Mouse (Mus musculus) hindbrain, embryonic 16.5 days (tissue): Measurements from ENCODE around the gene Siglec1. TPM values are rescaled to one million over a fixed set of nuclear protein-coding genes. Genes with fewer than 3 reads are reported as not detected.
"Not testable (repeated sequence)": the region's sequence is repeated elsewhere in the genome, so short reads cannot be mapped to it uniquely, and the experiment has no call there.

Source experiments
- ATAC-seq: fragments of 200-750 bp; cut with Nextera tagmentation; 2 replicates; pipeline ENCODE4 v1.8.0; 2017; ENCODE audit warnings: moderate TSS enrichment, moderate library complexity
- H3K27ac ChIP-seq: fragments of 300-500 bp; sonication (generic); 2 replicates; pipeline ENCODE4 v1.5.1; 2014; ENCODE audit warnings: low read depth, mild to moderate bottlenecking, control low read depth, low read length, moderate library complexity
- H3K27me3 ChIP-seq: fragments of 300-500 bp; sonication (generic); replicated peaks from 2 replicates; pipeline ENCODE4 v1.6.1; 2014; ENCODE audit warnings: low read length; ENCODE audit not compliant: control insufficient read depth, insufficient read depth
- H3K36me3 ChIP-seq: fragments of 300-500 bp; sonication (generic); 2 replicates; pipeline ENCODE4 v1.6.1; 2014; ENCODE audit warnings: mild to moderate bottlenecking, low read length, moderate library complexity, mixed read lengths; ENCODE audit not compliant: control insufficient read depth, insufficient read depth
- H3K4me1 ChIP-seq: fragments of 300-500 bp; sonication (generic); 2 replicates; pipeline ENCODE4 v1.6.1; 2014; ENCODE audit warnings: low read depth, low read length; ENCODE audit not compliant: control insufficient read depth, insufficient read depth
- H3K4me2 ChIP-seq: fragments of 300-500 bp; sonication (generic); 2 replicates; pipeline ENCODE4 v1.6.1; 2014; ENCODE audit warnings: mild to moderate bottlenecking, low read length, control low read depth, moderate library complexity
- H3K4me3 ChIP-seq: fragments of 300-500 bp; sonication (generic); 2 replicates; pipeline ENCODE4 v1.5.1; 2014; ENCODE audit warnings: mild to moderate bottlenecking, low read length, control low read depth, moderate library complexity
- H3K9ac ChIP-seq: fragments of 300-500 bp; sonication (generic); 2 replicates; pipeline ENCODE4 v1.6.1; 2014; ENCODE audit warnings: low read depth, mild to moderate bottlenecking, control low read depth, low read length, moderate library complexity
- H3K9me3 ChIP-seq: fragments of 300-500 bp; sonication (generic); 2 replicates; pipeline ENCODE4 v1.6.1; 2014; ENCODE audit warnings: mild to moderate bottlenecking, low read length, moderate library complexity; ENCODE audit not compliant: control insufficient read depth
- WGBS: fragments of 180-500 bp; shearing (Covaris S2); extraction: QIAGEN DNeasy Blood & Tissue Kit; methylation state at CpG from one replicate; pipeline ENCODE4 v1.1.7; 2014; 5-methylcytosine and 5-hydroxymethylcytosine counted together
- microRNA-seq: library from miRNA; unstranded; fragments of <30 nt; microRNA quantifications from one replicate; pipeline ENCODE4, GENCODE M21; 2017
- polyA plus RNA-seq: library from polyadenylated mRNA; unstranded; fragments of >200 nt; fragmentation: Nextera tagmentation; extraction: Ambion mirVana; gene quantifications from 2 replicates; pipeline ENCODE4 v1.2.1, GENCODE M21; 2015

Siglec1 gene
- polyA plus RNA-seq, 1 experiment from 2014 or later: 0.15 TPM

DNA sequence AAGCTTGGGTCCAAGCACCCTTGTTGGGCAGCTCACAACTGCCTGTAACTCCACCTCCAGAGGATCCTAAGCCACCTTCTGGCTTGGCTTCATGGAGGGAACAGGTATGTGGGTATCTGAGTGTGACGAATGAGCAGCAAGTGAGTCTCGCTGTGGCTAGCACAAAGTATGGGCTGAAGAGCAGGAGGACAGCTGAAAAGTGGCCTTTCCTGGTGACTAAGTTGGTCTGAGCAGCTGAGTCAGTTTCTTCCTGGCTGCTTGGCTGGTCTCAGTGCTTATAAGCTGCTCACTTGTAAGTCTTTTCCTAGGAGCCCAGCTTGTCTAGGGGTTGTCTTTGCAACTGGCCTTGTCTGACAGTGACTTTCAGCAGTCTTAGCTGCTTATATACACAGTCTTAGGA is 50.2 kb downstream of the Siglec1 start:
- ATAC-seq: no peak
- H3K27ac ChIP-seq: no peak overlapping the region
- H3K4me3 ChIP-seq: no peak overlapping the region
- no peaks in the 10 kb centered on the region for H3K9me3 ChIP-seq
- H3K4me1 ChIP-seq: peaks cover 11% of the 10 kb centered on the region
- whole genome bisulfite sequencing: 90% methylated on average over 2 of the region's 2 CpGs
- H3K36me3 ChIP-seq: no peaks in the 10 kb centered on the region; the same call in 1 of the 2 replicates
- no peak overlapping the region for H3K9ac ChIP-seq
- no peak overlapping the region for H3K4me2 ChIP-seq
- no peaks in the 10 kb centered on the region for H3K27me3 ChIP-seq

DNA sequence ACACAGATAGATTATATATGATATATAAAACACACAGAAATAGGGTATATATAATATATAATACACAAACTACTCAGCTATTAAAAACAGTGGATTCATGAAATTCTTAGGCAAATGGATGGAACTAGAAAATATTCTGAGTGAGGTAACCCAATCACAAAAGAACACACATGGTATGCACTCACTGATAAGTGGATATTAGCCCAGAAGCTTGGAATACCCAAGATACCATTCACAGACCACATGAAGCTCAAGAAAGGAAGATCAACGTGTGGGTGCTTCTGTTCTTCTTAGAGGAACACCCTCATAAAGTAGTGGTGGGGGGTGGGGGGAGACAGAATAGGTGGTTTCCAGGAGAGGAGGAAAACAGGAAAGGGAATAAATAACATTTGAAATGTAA is 55.2 kb downstream of the Siglec1 start:
- not testable (repeated sequence) for H3K9ac ChIP-seq, H3K27ac ChIP-seq, H3K4me3 ChIP-seq, H3K4me2 ChIP-seq, H3K9me3 ChIP-seq, H3K4me1 ChIP-seq, H3K27me3 ChIP-seq, H3K36me3 ChIP-seq, ATAC-seq
- WGBS: 74% methylated on average over 1 of the region's 1 CpGs

DNA sequence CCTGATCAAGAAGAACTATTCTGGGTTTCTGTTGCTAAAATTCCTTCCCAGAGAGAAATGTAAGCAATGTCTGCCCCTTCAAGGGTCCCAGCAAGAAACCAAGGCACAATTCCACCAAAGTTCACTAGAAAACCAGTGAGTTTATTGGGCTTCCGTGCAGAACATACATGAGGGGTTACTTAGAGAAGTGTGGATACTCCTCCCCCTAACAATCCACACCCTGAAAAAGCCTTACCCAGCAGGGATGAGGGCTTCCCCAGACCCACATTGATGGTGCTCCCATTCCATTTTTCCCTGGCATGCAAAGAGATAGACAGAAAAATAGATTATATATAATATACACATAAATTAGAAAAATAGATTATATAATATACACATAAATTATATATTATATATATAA is 55.6 kb downstream of the Siglec1 start:
- H3K4me1 ChIP-seq: no peaks in the 10 kb centered on the region
- H3K27ac ChIP-seq: no peak overlapping the region
- WGBS: 96% methylated on average over 1 of the region's 1 CpGs
- H3K4me2 ChIP-seq: no peak overlapping the region
- H3K4me3 ChIP-seq: no peak overlapping the region
- H3K9ac ChIP-seq: no peak overlapping the region
- peaks cover 8% of the 10 kb centered on the region; the same call in 1 of the 2 replicates for H3K36me3 ChIP-seq
- ATAC-seq: no peak
- no peaks in the 10 kb centered on the region for H3K27me3 ChIP-seq
- H3K9me3 ChIP-seq: no peaks in the 10 kb centered on the region

DNA sequence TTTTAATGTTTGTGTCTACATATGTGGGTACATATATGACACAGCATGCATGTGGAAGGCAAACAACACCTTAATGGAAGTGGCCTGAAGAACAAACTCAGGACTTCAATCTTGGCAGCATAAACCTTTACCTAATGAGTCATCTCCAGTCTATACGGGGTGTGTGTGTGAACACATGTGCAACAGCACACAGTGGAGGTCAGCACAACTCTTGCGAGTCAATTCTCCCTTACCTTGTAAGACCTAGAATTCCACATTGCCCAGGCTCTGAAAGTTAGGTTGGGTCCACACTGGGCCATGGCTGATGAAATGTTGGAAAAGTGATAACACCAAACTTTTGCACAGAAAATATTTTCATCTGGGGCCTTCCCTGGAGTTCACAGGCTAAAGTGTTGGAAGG is 56.0 kb downstream of the Siglec1 start:
- no peak for ATAC-seq
- Histone ChIP-seq H3K4me2 (no peak overlapping the region), H3K27ac (no peak overlapping the region), H3K4me1 (no peaks in the 10 kb centered on the region), H3K27me3 (no peaks in the 10 kb centered on the region), H3K4me3 (no peak overlapping the region), H3K9ac (no peak overlapping the region), H3K36me3 (peaks cover 8% of the 10 kb centered on the region; the same call in 1 of the 2 replicates), H3K9me3 (no peaks in the 10 kb centered on the region)
- 96% methylated on average over 2 of the region's 2 CpGs for WGBS

DNA sequence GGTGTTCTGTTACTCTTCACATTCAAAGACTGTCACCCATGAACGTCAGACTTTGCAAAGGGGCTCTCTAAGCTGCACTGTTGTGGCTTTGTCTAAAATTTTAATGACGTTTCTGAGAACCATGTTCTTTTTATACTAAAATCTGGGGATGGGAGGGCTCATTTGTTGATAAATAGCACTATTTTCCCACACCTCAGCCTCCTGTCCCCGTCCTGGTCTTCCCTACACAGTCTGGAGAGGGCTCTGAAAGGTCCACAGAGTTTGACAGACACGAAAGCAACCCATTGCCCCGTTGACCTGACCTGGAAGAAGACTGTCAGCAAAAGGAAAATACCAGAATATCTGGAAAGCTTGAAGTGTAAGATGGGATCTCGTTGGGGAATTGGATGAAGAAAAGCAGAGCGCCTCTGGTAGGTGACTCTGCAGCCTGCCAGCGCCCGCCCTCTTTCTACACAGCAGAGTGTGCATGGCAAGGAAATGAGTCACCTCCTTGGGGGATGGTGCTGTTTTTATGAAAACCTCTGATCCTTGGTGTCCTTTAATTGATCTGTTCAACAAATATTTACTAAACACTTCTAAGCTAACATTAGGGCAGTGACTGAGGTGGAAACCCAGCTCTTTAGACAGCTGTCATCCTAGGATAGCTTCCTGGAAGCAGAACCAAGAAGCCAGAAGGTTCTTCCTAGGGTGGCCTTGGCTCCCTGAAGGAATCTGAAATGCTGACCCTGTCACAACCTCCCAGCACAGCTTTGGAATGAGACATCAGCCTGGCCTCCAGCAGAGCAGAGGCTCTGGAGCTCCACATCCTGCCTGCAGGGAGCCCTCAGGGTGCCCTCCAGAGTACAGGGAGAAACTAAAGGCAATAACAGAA is 57.3 kb downstream of the Siglec1 start:
- Histone ChIP-seq H3K9me3 (no peaks in the 10 kb centered on the region), H3K9ac (no peak overlapping the region)
- WGBS: 81% methylated on average over 9 of the region's 9 CpGs

DNA sequence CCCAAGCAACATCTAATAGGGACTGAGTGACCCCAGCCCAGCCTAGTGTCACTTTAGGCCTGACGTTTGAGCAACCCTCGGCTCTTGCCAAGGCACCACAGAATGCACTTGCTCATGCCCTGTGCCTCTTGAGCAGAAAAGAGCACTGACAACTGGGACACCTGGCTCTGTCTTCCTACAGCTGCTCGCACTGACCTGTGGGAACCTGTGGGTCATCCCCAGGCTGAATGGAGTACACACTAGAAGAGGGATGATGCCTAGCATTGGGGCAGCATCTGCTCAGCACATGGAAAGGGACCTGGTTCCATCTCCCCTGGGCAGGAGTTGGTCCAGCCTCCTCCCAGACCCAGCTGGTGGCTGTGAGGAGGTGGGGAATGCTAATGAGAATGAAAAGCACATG is 59.6 kb downstream of the Siglec1 start:
- Histone ChIP-seq H3K9me3 (no peaks in the 10 kb centered on the region), H3K4me2 (no peak overlapping the region), H3K27me3 (no peaks in the 10 kb centered on the region), H3K36me3 (peaks cover 23% of the 10 kb centered on the region; the same call in 1 of the 2 replicates), H3K27ac (no peak overlapping the region), H3K9ac (no peak overlapping the region), H3K4me3 (no peak overlapping the region), H3K4me1 (no peaks in the 10 kb centered on the region)
- no peak for ATAC-seq
- WGBS: 84% methylated on average over 3 of the region's 3 CpGs

More for the DNA sequence above, 57.3 kb downstream of the Siglec1 start:
- no peak overlapping the region for H3K4me2 ChIP-seq
- H3K27ac ChIP-seq: no peak overlapping the region
- H3K36me3 ChIP-seq: peaks cover 8% of the 10 kb centered on the region; the same call in 1 of the 2 replicates
- no peaks in the 10 kb centered on the region for H3K27me3 ChIP-seq
- no peak for ATAC-seq
- H3K4me3 ChIP-seq: no peak overlapping the region
- no peaks in the 10 kb centered on the region for H3K4me1 ChIP-seq

DNA sequence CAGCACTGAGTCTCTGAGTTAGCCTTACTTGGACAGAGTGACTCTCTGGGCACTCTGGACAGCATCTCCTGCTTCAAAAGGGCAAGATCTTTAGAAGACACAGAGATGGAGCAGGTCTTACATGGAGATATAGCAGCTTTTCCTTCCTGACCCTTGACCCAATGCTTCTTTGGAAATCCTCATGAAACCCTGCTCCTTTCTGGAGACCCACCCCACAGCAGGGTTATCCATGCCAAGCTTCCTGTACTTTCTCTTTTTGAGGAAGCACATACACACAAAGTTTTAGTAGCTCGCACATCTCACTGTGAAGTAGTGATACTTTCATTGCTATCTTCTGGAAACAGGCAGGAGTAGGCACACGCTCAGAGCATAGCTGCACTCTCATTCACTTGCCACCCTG is 61.3 kb downstream of the Siglec1 start:
- Histone ChIP-seq H3K36me3 (peaks cover 29% of the 10 kb centered on the region), H3K9me3 (no peaks in the 10 kb centered on the region), H3K27ac (no peak overlapping the region), H3K9ac (no peak overlapping the region), H3K27me3 (no peaks in the 10 kb centered on the region), H3K4me2 (no peak overlapping the region), H3K4me3 (no peak overlapping the region), H3K4me1 (no peaks in the 10 kb centered on the region)
- 94% methylated on average over 2 of the region's 2 CpGs for WGBS
- no peak for ATAC-seq

Small RNA genes lying within 50 kb of the gene (microRNA-seq; reads per million reads assigned to microRNA genes)
- gene Mir6973b: not detected

Other genes starting within 250 kb of the Siglec1 start
- gene 4930402H24Rik, start 180.4 kb downstream of the Siglec1 start, polyA plus RNA-seq: 78.7 and 92.5 TPM in 2 replicates
- 12.0 and 13.1 TPM in 2 replicates for gene Atrn, start 180.3 kb downstream of the Siglec1 start, polyA plus RNA-seq
- 48.4 and 53.5 TPM in 2 replicates for gene Gfra4, start 43.7 kb downstream of the Siglec1 start, polyA plus RNA-seq
- 1.6 and 2.3 TPM in 2 replicates for gene Adam33, start 23.0 kb downstream of the Siglec1 start, polyA plus RNA-seq
- 6.5 and 6.9 TPM in 2 replicates for gene Hspa12b, start 40.5 kb upstream of the Siglec1 start, polyA plus RNA-seq
- not detected in 2 replicates for gene Gm11037, start 46.7 kb upstream of the Siglec1 start, polyA plus RNA-seq
- gene 1700037H04Rik, start 73.3 kb upstream of the Siglec1 start, polyA plus RNA-seq: 86.6 and 92.7 TPM in 2 replicates
- 11.1 and 11.3 TPM in 2 replicates for gene Cenpb, start 93.3 kb upstream of the Siglec1 start, polyA plus RNA-seq
- 22.8 and 29.6 TPM in 2 replicates for gene Cdc25b, start 100.2 kb upstream of the Siglec1 start, polyA plus RNA-seq
- gene Spef1, start 100.5 kb upstream of the Siglec1 start, polyA plus RNA-seq: 8.0 and 9.8 TPM in 2 replicates
- gene Ap5s1, start 120.3 kb upstream of the Siglec1 start, polyA plus RNA-seq: 35.2 and 36.1 TPM in 2 replicates
- gene Mavs, start 147.3 kb upstream of the Siglec1 start, polyA plus RNA-seq: 8.9 and 9.0 TPM in 2 replicates
- gene Pank2, start 175.7 kb upstream of the Siglec1 start, polyA plus RNA-seq: 20.0 and 22.8 TPM in 2 replicates